Mouse (Mus musculus): ENCODE measurements at regions not wholly inside any gene's neighbourhood (a gene's known extent, or its start where the extent isn't known, plus 50 kb on each side); places are given as distances from the start of the nearest gene placed in this dataset.
"Not testable (repeated sequence)": the region's sequence is repeated elsewhere in the genome, so short reads cannot be mapped to it uniquely, and the experiment has no call there.

GRCm38 (mm10) chr6:37751701-37752100 is 118.9 kb upstream of the Trim24 start:
- H3K27ac ChIP-seq, result no peak overlapping the region
- no peak for ATAC-seq (ENCODE audit: insufficient number of reproducible peaks, insufficient read depth, low FRiP score, low TSS enrichment)

DNA sequence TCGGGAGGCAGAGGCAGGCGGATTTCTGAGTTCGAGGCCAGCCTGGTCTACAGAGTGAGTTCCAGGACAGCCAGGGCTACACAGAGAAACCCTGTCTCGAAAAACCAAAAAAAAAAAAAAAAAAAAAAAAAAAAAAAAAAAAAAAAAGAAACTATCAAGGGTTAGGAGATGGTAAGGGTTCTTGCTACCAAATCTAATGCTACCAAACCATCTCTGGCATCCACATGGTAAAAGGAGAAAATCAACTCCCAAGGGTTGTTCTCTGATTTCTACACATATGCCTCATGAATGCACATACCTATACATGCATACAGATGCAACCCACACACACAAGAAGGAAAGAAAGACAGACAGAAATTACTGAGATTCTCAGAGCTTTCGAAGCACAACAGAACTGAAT is 109.6 kb upstream of the Trim24 start:
- H3K4me3 ChIP-seq; H3K36me3 ChIP-seq; H3K4me1 ChIP-seq; H3K9me3 ChIP-seq; H3K27ac ChIP-seq; H3K9ac ChIP-seq; H3K27me3 ChIP-seq; ATAC-seq (ENCODE audit: insufficient number of reproducible peaks, insufficient read depth, low FRiP score, low TSS enrichment); H3K4me2 ChIP-seq (replicated peaks): not testable (repeated sequence)
- WGBS, result 95% methylated on average over 4 of the region's 5 CpGs

More at GRCm38 (mm10) chr6:37751701-37752100, 118.9 kb upstream of the Trim24 start:
- Histone ChIP-seq H3K9me3 (no peaks in the 10 kb centered on the region), H3K4me1 (no peaks in the 10 kb centered on the region), H3K27me3 (no peaks in the 10 kb centered on the region), H3K4me2 (replicated peaks) (no peak overlapping the region), H3K4me3 (no peak overlapping the region), H3K36me3 (no peaks in the 10 kb centered on the region), H3K9ac (no peak overlapping the region)

DNA sequence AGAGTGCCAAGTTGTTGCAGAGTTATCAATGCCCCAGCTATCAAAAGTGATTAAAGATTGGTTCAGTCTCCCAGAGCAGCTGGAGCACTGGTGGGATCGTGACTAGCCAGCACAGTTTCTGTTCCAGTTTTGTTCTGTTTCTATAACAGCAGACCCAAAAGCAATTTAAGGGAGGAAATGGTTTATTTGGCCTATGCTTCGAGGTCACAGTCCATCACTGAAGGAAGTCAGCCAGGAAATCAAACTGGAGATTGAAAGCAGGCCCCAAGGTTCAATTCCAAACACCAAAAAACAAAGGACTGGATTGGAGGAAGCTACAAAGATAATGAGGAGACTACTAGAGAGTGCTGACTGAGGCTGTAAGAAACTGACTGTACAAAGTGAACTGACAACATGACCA is 107.6 kb upstream of the Trim24 start:
- no peaks in the 10 kb centered on the region for H3K4me1 ChIP-seq
- no peak overlapping the region for H3K27ac ChIP-seq

DNA sequence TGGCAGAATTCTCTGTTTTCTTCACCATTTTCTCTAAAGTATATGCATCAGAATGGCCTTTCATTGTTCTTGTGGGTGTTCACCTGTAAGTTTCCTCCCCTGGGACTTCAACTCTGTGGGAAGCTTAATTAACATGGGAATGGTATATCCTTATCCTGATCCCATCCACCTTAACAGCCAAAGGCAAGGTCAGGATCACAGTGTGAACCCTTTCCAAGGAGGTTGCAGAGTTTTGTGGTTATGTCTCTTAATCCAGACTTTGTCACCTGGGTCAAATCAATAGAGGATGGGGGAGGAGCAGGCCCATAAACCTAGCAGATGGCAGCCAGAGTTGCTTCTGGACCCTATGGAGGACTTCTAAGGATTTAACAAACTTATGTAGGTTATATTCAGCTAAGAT is 102.9 kb upstream of the Trim24 start:
- H3K9me3 ChIP-seq, result no peaks in the 10 kb centered on the region
- H3K36me3 ChIP-seq, result no peaks in the 10 kb centered on the region
- no peak for ATAC-seq (ENCODE audit: insufficient number of reproducible peaks, insufficient read depth, low FRiP score, low TSS enrichment)
- no peaks in the 10 kb centered on the region for H3K4me1 ChIP-seq
- no peak overlapping the region for H3K4me3 ChIP-seq
- no peak overlapping the region for H3K27ac ChIP-seq
- H3K27me3 ChIP-seq, result no peaks in the 10 kb centered on the region
- no peak overlapping the region for H3K4me2 ChIP-seq (replicated peaks)
- no peak overlapping the region for H3K9ac ChIP-seq

More for the DNA sequence above, 107.6 kb upstream of the Trim24 start:
- Histone ChIP-seq H3K9me3 (no peaks in the 10 kb centered on the region), H3K27me3 (no peaks in the 10 kb centered on the region), H3K4me3 (no peak overlapping the region), H3K4me2 (replicated peaks) (no peak overlapping the region), H3K36me3 (no peaks in the 10 kb centered on the region), H3K9ac (no peak overlapping the region)
- ATAC-seq (ENCODE audit: insufficient number of reproducible peaks, insufficient read depth, low FRiP score, low TSS enrichment), result no peak
- WGBS, result 46% methylated on average over 2 of the region's 2 CpGs

- Histone ChIP-seq H3K36me3 (no peaks in the 10 kb centered on the region), H3K27me3 (no peaks in the 10 kb centered on the region), H3K9me3 (no peaks in the 10 kb centered on the region), H3K4me1 (no peaks in the 10 kb centered on the region), H3K9ac (no peak overlapping the region), H3K4me3 (no peak overlapping the region), H3K27ac (no peak overlapping the region), H3K4me2 (replicated peaks) (no peak overlapping the region)
- ATAC-seq (ENCODE audit: insufficient number of reproducible peaks, insufficient read depth, low FRiP score, low TSS enrichment), result no peak
Measured at GRCm38 (mm10) chr6:37773294-37773693, 97.3 kb upstream of the Trim24 start.

GRCm38 (mm10) chr6:37775151-37775550 is 95.5 kb upstream of the Trim24 start:
- Histone ChIP-seq H3K4me2 (replicated peaks) (no peak overlapping the region), H3K27ac (no peak overlapping the region), H3K9me3 (no peaks in the 10 kb centered on the region), H3K36me3 (no peaks in the 10 kb centered on the region), H3K27me3 (no peaks in the 10 kb centered on the region), H3K9ac (no peak overlapping the region), H3K4me1 (no peaks in the 10 kb centered on the region), H3K4me3 (no peak overlapping the region)
- ATAC-seq (ENCODE audit: insufficient number of reproducible peaks, insufficient read depth, low FRiP score, low TSS enrichment), result no peak

DNA sequence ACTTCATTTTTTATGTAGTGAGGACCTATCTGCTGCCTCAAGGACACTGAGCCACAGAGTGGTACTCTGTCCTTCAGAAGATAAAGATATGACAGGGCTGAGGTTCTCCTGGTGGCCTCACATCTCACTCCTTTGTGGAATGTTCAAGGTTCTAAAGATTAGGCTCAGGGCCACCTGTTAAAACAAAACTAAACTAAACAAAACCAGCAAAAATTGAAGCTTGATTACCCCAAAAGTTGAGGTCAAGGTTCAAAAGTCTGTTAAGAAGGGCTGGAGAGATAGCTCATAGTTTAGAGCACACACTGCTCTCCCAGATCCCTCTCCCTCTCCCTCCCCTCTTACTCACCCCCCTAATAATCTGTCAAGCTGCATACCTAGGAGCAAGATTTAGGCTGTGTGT is 90.7 kb upstream of the Trim24 start:
- Histone ChIP-seq H3K4me2 (replicated peaks) (no peak overlapping the region), H3K4me1 (no peaks in the 10 kb centered on the region), H3K27ac (no peak overlapping the region), H3K36me3 (no peaks in the 10 kb centered on the region), H3K9ac (no peak overlapping the region), H3K4me3 (no peak overlapping the region), H3K27me3 (no peaks in the 10 kb centered on the region), H3K9me3 (0 out of 2 replicates have a peak, but pooled peaks cover 3% of the 10 kb centered on the region)
- ATAC-seq (ENCODE audit: insufficient number of reproducible peaks, insufficient read depth, low FRiP score, low TSS enrichment), result no peak

GRCm38 (mm10) chr6:37781894-37782293 is 88.7 kb upstream of the Trim24 start:
- Histone ChIP-seq H3K4me3 (no peak overlapping the region), H3K36me3 (no peaks in the 10 kb centered on the region), H3K9me3 (0 out of 2 replicates have a peak, but pooled peaks cover 3% of the 10 kb centered on the region), H3K4me2 (replicated peaks) (no peak overlapping the region), H3K27me3 (no peaks in the 10 kb centered on the region), H3K4me1 (no peaks in the 10 kb centered on the region), H3K9ac (no peak overlapping the region), H3K27ac (no peak overlapping the region)
- ATAC-seq (ENCODE audit: insufficient number of reproducible peaks, insufficient read depth, low FRiP score, low TSS enrichment), result no peak

DNA sequence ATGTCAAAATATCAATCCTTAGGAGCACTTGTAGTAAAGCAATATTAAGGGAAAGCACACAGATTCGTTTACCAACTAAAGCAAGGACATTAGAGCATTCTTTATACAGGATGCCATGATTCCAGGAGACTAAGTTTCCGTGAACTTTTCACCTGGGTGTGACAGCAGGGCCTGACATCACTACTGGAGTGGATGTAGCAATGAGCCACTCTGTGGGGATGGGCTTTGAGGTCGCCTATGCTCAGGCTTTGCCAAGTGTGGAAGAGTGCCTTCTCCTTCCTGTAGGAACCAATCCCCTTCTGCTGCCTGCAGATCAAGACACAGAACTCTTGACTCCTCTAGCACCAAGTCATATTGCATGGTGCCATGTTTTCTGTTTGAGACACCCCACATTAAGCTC is 85.3 kb upstream of the Trim24 start:
- not testable (repeated sequence) for H3K4me3 ChIP-seq; H3K4me2 ChIP-seq (replicated peaks); H3K27me3 ChIP-seq; H3K9me3 ChIP-seq; H3K9ac ChIP-seq; H3K27ac ChIP-seq; H3K36me3 ChIP-seq; H3K4me1 ChIP-seq; ATAC-seq (ENCODE audit: insufficient number of reproducible peaks, insufficient read depth, low FRiP score, low TSS enrichment)
- WGBS, result 84% methylated on average over 3 of the region's 3 CpGs

- H3K4me3 ChIP-seq, result no peak overlapping the region
- H3K36me3 ChIP-seq, result no peaks in the 10 kb centered on the region
- H3K27me3 ChIP-seq, result no peaks in the 10 kb centered on the region
- H3K9ac ChIP-seq, result no peak overlapping the region
- H3K9me3 ChIP-seq, result 0 out of 2 replicates have a peak, but pooled peaks cover 3% of the 10 kb centered on the region
- H3K27ac ChIP-seq, result no peak overlapping the region
- no peak for ATAC-seq (ENCODE audit: insufficient number of reproducible peaks, insufficient read depth, low FRiP score, low TSS enrichment)
- no peaks in the 10 kb centered on the region for H3K4me1 ChIP-seq
- WGBS, result 84% methylated on average over 7 of the region's 7 CpGs
- no peak overlapping the region for H3K4me2 ChIP-seq (replicated peaks)
Measured at GRCm38 (mm10) chr6:37785741-37786140, 84.9 kb upstream of the Trim24 start.

DNA sequence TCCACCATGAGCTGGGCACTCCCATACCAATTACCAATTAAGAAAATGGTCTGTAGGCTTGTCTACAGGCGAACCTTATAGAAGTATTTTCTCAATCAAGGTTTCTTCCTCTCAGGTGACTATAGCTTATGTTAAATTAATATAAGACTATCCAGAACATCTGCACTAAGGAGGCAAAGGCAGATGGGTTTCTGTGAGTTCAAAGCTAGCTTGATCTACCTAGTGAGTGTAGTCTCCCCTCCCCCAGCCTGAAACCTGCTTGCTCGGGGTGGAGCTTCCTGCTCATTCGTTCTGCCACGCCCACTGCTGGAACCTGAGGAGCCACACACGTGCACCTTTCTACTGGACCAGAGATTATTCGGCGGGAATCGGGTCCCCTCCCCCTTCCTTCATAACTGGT is 82.8 kb upstream of the Trim24 start:
- H3K27me3 ChIP-seq; ATAC-seq (ENCODE audit: insufficient number of reproducible peaks, insufficient read depth, low FRiP score, low TSS enrichment): not testable (repeated sequence)
- 77% methylated on average over 4 of the region's 8 CpGs for WGBS

GRCm38 (mm10) chr6:37790878-37791277 is 79.7 kb upstream of the Trim24 start:
- Histone ChIP-seq H3K4me3 (no peak overlapping the region), H3K27ac (no peak overlapping the region), H3K4me1 (no peaks in the 10 kb centered on the region), H3K36me3 (no peaks in the 10 kb centered on the region), H3K9me3 (no peaks in the 10 kb centered on the region), H3K9ac (no peak overlapping the region), H3K4me2 (replicated peaks) (no peak overlapping the region), H3K27me3 (no peaks in the 10 kb centered on the region)
- ATAC-seq (ENCODE audit: insufficient number of reproducible peaks, insufficient read depth, low FRiP score, low TSS enrichment), result no peak
- WGBS, result 91% methylated on average over 1 of the region's 1 CpGs

More for the DNA sequence above, 82.8 kb upstream of the Trim24 start:
- not testable (repeated sequence) for H3K9me3 ChIP-seq; H3K4me1 ChIP-seq; H3K9ac ChIP-seq; H3K4me2 ChIP-seq (replicated peaks); H3K4me3 ChIP-seq; H3K27ac ChIP-seq; H3K36me3 ChIP-seq

GRCm38 (mm10) chr6:37794211-37794610 is 76.4 kb upstream of the Trim24 start:
- 90% methylated on average over 4 of the region's 4 CpGs for WGBS
- H3K9me3 ChIP-seq, result no peaks in the 10 kb centered on the region
- no peak for ATAC-seq (ENCODE audit: insufficient number of reproducible peaks, insufficient read depth, low FRiP score, low TSS enrichment)

More at GRCm38 (mm10) chr6:37794211-37794610, 76.4 kb upstream of the Trim24 start:
- no peaks in the 10 kb centered on the region for H3K27me3 ChIP-seq
- H3K36me3 ChIP-seq, result no peaks in the 10 kb centered on the region
- no peak overlapping the region for H3K9ac ChIP-seq
- no peak overlapping the region for H3K27ac ChIP-seq
- H3K4me1 ChIP-seq, result no peaks in the 10 kb centered on the region
- no peak overlapping the region for H3K4me3 ChIP-seq
- H3K4me2 ChIP-seq (replicated peaks), result no peak overlapping the region
